Mouse (Mus musculus): ENCODE data around the gene Zfp934.
"Not testable (repeated sequence)": the region's sequence is repeated elsewhere in the genome, so short reads cannot be mapped to it uniquely, and the experiment has no call there.

Zfp934 gene

GRCm38 (mm10) chr13:62571099-62571498 is at the start of gene Zfp934:
Gene Zfp934 (minus strand): TSS chr13:62571199.
- DNase-seq: not testable (repeated sequence)

- DNase-seq: not testable (repeated sequence)
These were observed 46.5 kb upstream of the Zfp934 start for GRCm38 (mm10) chr13:62617449-62617848.

- not testable (repeated sequence) for DNase-seq
These were observed 9.3 kb downstream of the Zfp934 start for GRCm38 (mm10) chr13:62561696-62562095.

- peak; percentile 64 to 77 for DNase-seq
These were observed 12.5 kb downstream of the Zfp934 start, which contains the start of gene Zfp935 for GRCm38 (mm10) chr13:62558189-62559110. Gene Zfp935 (minus strand): TSS chr13:62558511.

GRCm38 (mm10) chr13:62530129-62530528 is 40.9 kb downstream of the Zfp934 start:
- not testable (repeated sequence) for DNase-seq

- not testable (repeated sequence) for DNase-seq
These were observed 60.2 kb downstream of the Zfp934 start for GRCm38 (mm10) chr13:62510641-62511420.

- DNase-seq: not testable (repeated sequence)
These were observed 98.3 kb downstream of the Zfp934 start for GRCm38 (mm10) chr13:62472661-62473060.

- DNase-seq: not testable (repeated sequence)
These were observed 101.1 kb downstream of the Zfp934 start for GRCm38 (mm10) chr13:62469947-62470346.

GRCm38 (mm10) chr13:62466424-62467334 is 104.3 kb downstream of the Zfp934 start, which contains the start of gene Gm49359:
Gene Gm49359 (minus strand): TSS chr13:62466832.
- DNase-seq: peak; percentile 66 to 85

Data from thymus, adult 18-20 months (tissue).